Mouse (Mus musculus) WW6 (cell line): Measurements from ENCODE around the gene Il4i1.
"Not testable (repeated sequence)": the region's sequence is repeated elsewhere in the genome, so short reads cannot be mapped to it uniquely, and the experiment has no call there.

Experiments used
- DNase-seq: peaks from one replicate; pipeline ENCODE4 v3.0.0-alpha.2; 2013; ENCODE audit warnings: low read depth, low spot score

The Il4i1 gene

GRCm38 (mm10) chr7:44863982-44864494 is 47.9 kb downstream of the Il4i1 start:
- no peak for DNase-seq

- DNase-seq: no peak
Measured at GRCm38 (mm10) chr7:44864595-44865542, 48.7 kb downstream of the Il4i1 start.

- no peak for DNase-seq
Measured at GRCm38 (mm10) chr7:44866276-44867009, 50.3 kb downstream of the Il4i1 start.

- no peak for DNase-seq
Measured at GRCm38 (mm10) chr7:44867010-44867702, 51.0 kb downstream of the Il4i1 start.

- no peak for DNase-seq
Measured at GRCm38 (mm10) chr7:44867802-44868201, 51.6 kb downstream of the Il4i1 start.

- no peak for DNase-seq
Measured at GRCm38 (mm10) chr7:44868465-44868864, 52.3 kb downstream of the Il4i1 start.

GRCm38 (mm10) chr7:44868919-44869696 is 52.9 kb downstream of the Il4i1 start:
- no peak for DNase-seq

GRCm38 (mm10) chr7:44869697-44870528 is 53.7 kb downstream of the Il4i1 start, which contains the start of gene Ptov1:
TSS of gene Ptov1 (minus strand) at chr7:44869788.
- peak; percentile 91 for DNase-seq

- no peak for DNase-seq
Measured at GRCm38 (mm10) chr7:44870614-44871013, 54.4 kb downstream of the Il4i1 start.

GRCm38 (mm10) chr7:44871181-44871580 is 55.0 kb downstream of the Il4i1 start:
- no peak for DNase-seq

GRCm38 (mm10) chr7:44871774-44872173 is 55.6 kb downstream of the Il4i1 start:
- not testable (repeated sequence) for DNase-seq

- no peak for DNase-seq
Measured at GRCm38 (mm10) chr7:44877833-44878232, 61.6 kb downstream of the Il4i1 start.

- DNase-seq: no peak
Measured at GRCm38 (mm10) chr7:44883036-44883435, 66.8 kb downstream of the Il4i1 start.

- DNase-seq: no peak
Measured at GRCm38 (mm10) chr7:44884637-44885036, 68.5 kb downstream of the Il4i1 start.

- DNase-seq: no peak
Measured at GRCm38 (mm10) chr7:44886964-44887363, 70.8 kb downstream of the Il4i1 start.

- no peak for DNase-seq
Measured at GRCm38 (mm10) chr7:44888256-44889105, 72.3 kb downstream of the Il4i1 start.

- no peak for DNase-seq
Measured at GRCm38 (mm10) chr7:44890180-44890579, 74.0 kb downstream of the Il4i1 start.
